Mouse (Mus musculus) brain, embryonic 18.5 days (tissue): ENCODE data around the gene Psmd3.

ENCODE experiments used
- DNase-seq: peaks from one replicate; pipeline ENCODE4 v3.0.0-alpha.2; 2012; ENCODE audit warnings: low read depth, low spot score

Psmd3 gene

GRCm38 (mm10) chr11:98744456-98745019 is 62.2 kb downstream of the Psmd3 start:
- no peak for DNase-seq
